Mouse (Mus musculus) cerebellum, adult 8-10 months (tissue): Measurements from ENCODE around the gene Elp6.
"Not testable (repeated sequence)": the region's sequence is repeated elsewhere in the genome, so short reads cannot be mapped to it uniquely, and the experiment has no call there.

Experiments used
- DNase-seq: peaks from one replicate; pipeline ENCODE4 v3.0.0; 2022

The Elp6 gene

DNA sequence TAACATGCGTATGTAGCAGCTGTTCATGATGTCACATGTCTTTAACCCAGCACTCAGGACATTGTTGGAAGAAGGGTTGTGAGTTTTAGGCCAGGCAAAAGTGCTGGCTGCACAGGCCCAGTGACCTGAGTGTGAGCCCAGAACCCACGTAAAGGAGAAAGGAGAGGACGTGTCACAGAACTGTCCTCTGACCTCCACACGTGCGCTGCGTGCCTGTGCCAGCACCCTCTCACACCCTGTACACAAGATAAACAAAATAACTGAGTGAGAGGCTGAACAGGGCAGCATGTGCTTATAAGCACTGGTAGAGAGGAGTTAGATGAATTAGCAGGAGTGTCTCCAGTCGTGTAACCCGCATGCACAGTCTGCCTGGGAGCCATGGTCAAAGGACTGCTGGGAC is 11.5 kb downstream of the Elp6 start:
- DNase-seq, result no peak

- no peak for DNase-seq
Measured at GRCm38 (mm10) chr9:110320769-110321168, 15.8 kb downstream of the Elp6 start.

DNA sequence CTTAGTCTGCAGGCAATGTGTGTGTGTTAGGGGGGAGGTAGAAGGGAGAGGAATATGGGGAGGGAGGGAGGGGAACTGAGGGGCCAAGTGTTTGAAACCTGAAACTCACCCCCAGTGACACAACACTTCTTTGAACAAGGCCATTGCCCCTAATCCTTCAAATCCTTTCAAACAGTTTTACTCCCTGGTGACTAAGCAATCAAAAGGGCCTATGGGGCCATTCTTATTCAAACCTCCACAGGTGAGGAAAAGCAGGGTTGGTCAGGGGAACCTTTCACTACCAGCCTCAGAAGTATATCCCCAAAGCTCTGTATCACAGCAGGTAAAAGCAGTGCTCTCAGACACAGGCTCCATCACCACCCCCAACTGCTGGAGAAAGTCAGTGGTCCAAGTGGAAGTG is 18.0 kb downstream of the Elp6 start:
- DNase-seq, result no peak

DNA sequence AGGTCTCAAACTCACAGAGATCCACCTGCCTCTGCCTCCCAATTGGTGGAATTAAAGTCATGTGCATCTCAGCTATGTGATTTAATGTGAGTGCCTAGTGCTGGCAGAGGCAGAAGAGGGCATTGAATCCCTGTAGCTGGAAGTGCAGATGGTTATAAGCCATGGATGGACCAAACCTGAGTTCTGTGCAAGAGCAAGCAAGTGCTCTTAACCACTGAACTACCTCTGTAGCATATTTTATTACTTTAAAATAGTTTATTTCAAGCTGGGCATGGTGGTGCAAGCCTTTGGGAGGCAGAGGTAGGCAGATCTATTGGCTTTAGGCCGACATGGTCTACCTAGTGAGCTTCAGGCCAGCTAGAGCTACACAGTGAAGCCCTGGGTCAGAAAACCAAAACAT is 19.2 kb downstream of the Elp6 start:
- no peak for DNase-seq

- no peak for DNase-seq
Measured at GRCm38 (mm10) chr9:110328178-110328577, 23.2 kb downstream of the Elp6 start.

DNA sequence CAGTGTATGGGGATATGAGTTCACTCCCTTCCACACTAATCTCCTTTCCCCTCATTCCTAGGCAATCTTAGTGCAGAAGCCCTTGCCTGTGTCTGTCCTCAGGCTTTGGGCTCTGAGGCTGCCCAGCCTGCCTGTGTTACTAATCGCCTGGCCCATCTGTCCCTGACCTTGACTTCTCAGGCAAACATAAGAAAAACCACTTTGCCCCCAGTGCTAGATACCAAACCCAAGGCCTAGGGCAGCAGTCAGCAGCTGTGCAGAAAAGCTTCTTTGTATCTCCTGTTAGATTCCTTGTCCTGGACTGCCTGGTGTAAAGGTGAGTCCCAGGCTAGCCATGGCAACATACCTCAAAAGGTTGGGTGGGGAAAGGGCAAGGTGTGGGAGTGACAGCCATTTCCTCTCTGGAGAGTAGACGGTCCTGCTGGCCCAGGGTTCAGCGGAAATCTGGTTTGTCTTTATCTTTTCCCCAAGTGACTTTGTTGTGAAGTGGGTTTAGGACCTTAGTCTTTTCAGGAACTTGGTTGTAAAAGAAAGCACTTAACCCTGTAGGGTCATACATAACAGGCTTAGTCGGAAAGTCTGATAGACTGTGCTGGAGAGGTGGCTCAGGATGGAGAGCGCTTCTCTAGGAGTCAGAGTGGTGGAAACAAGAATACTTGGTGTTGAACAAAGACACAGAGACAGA is 24.1 kb downstream of the Elp6 start:
- DNase-seq, result no peak

- peak; percentile 44 for DNase-seq
Measured at GRCm38 (mm10) chr9:110329655-110330054, 24.7 kb downstream of the Elp6 start.

DNA sequence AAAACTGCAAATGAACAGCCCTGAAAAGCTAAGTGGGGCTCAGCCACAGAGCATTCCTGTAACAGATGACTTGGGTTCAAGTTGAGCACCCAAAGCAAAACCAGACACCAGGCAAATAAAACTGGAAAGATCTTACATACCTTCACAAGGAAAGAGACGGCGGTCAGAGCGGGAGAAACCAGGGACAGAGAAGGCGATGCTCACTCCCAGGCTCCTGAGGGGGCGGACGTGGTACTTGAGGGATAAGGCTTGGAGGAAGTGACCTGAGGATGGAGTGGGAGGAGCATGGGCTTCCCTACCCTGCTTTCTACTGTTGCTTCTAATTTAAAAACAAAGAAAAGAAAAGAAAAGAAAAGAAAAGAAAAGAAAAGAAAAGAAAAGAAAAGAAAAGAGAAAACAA is 25.4 kb downstream of the Elp6 start:
- no peak for DNase-seq

GRCm38 (mm10) chr9:110330913-110331312 is 25.9 kb downstream of the Elp6 start:
- not testable (repeated sequence) for DNase-seq

DNA sequence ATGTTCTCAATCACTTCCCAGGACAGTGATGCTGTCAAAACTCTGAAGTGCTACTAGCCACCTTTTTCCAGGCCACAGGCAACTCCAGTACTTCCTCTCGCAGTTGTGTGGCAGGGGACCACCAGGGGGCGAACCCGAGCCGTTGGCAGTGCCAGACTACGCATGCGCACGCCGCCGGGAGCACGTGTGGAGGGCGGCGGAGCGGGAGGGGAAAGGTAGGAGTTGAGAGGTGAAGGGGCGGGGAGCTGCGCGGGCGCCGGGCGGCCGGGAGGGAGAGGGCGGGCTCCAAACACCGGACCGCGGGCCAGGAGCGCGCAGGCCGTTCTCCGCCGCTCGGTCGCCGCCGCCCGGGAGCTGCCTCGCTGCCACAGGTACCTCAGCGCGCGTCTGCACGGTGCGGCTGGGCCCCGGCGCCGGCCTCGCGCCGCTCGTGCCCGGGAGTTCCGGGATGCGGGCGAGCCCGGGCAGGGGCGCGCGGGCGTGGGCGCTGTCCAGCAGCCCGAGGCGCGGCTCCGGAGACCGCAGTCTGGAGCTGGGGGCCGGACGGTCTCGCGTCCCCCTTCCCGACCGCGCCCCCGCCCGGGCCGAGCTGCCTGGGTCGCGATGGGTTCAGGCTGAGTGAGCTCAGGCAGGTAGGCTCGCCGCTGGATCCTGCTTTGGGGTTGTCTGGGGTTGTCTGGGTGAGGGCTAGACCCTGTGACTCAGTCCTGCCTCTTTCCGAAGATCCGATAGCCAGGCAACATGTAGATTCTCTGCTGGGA is 28.3 kb downstream of the Elp6 start, which contains the start of gene Scap:
Gene Scap (plus strand): TSS at position 154 of the 761 bp plus-strand sequence.
- peak; percentile 99 for DNase-seq

DNA sequence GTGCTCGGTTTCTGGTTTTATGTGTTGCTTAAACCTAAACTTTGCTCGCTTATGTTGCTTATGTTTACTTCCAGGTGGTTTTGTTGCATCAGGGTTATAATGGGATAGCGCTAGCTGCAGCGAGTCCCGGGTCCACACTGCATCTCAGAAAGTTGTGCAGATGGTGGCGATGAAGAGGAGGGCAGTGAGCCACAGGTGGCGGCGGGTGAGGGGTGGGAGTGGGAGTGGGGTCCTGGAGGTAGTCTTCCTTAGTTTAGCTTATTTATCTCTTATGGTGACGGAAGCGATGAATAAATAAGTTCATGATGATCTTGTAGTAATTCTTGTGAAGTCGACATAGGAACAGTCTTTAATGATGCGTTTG is 28.9 kb downstream of the Elp6 start:
- no peak for DNase-seq

DNA sequence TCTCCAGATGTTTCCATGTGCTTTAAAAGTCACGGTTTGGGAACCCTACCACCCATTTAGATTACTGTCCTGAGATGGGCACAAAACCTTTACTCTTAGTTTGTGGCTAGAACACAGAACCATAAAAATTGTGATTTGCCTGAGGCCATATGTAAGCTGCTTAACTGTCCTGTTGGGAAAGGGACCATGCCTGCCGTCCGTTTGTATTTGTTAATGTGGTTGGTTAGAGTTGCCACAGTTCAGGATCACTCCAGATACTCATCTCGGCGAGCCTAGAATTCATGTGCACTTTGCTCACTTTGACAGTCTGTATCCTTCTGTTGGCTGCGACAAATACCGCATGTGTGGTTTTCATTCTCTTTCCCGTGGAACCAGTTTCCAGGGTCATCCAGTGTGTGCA is 29.9 kb downstream of the Elp6 start:
- no peak for DNase-seq

GRCm38 (mm10) chr9:110340037-110340750 is 35.2 kb downstream of the Elp6 start:
- no peak for DNase-seq

- no peak for DNase-seq
Measured at GRCm38 (mm10) chr9:110342008-110342407, 37.0 kb downstream of the Elp6 start.

DNA sequence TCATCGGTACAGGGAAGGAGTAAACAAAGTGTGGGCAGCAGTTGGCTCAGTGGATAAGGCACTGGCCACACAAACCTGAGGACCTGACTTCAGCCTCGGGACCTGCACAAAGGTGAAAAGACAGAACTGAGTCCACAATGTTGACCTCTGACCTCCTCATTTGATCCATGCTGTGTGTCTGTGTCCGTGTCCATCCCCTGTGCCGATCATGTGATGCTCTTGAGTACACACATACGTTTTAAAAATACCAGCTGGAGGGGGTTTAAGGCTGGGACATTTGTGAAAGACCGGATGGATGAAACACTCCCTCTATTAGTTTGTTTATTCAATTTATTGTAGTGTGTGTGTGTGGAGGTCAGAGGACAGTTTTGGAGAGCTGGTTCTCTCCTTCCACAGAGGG is 38.8 kb downstream of the Elp6 start:
- no peak for DNase-seq

- DNase-seq, result no peak
Measured at GRCm38 (mm10) chr9:110345057-110345739, 40.2 kb downstream of the Elp6 start.

- no peak for DNase-seq
Measured at GRCm38 (mm10) chr9:110348899-110349298, 43.9 kb downstream of the Elp6 start.

DNA sequence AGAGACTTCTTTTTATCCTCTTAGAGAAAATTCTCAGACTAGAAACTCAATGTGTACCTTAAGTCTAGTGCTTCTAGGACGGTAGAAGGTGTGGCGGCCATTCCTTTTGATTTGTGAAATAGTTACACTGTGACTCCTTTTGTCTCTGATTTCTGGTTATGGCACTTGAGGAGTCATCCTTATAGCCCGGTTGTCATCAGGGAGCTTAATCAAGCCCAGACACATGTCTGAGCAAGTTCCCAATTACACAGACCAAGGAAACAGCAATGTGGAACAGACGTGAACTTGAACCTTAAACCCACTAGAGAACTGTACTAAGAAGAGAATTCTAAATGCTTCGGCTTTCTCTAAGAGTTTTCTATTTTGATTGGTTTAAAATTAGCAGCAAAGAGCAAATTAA is 45.2 kb downstream of the Elp6 start:
- DNase-seq, result no peak

- no peak for DNase-seq
Measured at GRCm38 (mm10) chr9:110350612-110351011, 45.6 kb downstream of the Elp6 start.

GRCm38 (mm10) chr9:110351350-110351749 is 46.4 kb downstream of the Elp6 start:
- no peak for DNase-seq

DNA sequence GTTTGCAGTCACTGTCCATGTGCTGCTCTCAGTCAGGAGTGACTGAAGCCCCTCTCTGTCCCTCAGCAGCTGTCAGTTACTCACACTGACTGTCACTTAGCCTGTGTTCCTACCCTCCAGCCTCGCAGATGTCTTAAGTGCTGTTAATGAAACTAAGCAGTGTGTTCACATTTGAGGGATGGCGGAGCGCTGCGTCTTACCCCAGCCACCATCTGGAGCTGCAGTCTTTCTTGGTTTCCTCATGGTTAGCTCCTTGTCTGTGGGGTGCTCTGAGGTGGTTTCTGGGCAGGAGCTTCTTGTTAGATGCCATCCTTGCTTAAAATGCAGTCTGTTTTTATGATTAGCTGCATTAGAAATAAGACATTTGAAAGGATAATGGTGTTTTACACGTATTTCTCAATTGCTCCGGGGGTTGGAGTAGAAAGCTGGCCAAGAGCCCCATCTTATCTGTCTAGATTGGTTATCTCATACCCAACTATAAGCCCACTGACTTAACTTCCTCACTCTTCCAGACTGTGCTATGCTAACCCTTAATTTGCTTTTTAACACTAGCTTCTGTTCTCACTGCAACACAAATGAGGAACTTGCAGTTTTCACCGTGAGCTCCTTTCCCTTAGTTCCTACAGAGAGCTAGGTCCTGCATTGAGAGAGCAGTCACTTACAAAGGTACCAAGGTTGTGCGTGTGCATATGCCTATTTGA is 47.1 kb downstream of the Elp6 start:
- DNase-seq, result no peak

DNA sequence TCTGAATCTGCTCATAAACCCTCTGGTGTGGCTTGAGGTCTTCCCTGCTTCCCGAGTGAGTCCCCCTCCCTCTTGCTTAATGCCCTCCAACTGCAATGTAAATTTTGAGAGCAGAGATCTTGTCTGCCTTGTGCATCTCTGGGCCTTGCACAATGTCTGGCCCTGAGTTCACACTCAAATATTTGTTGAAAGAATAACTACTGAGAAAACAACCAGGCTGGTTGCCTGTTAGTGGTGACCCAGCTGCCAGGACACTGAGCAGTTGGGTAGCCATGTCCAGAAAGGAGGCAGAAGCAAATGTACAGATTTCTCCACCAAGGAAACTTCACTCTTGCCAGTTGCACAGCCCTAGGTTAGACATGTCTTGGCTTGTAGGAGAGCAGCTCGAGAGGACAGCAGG is 53.4 kb downstream of the Elp6 start:
- DNase-seq, result no peak

- DNase-seq, result no peak
Measured at GRCm38 (mm10) chr9:110361299-110361698, 56.3 kb downstream of the Elp6 start.
